In genomic region chr10:44484077-44484476, GRCm38 (mm10) we compare ENCODE assay signal across 21 mouse cellular contexts.
"Had no signal": no experiment of that assay in that cellular context is flagged by ENCODE, and none has a peak within 500 bp of the region (broad histone marks: within the 10 kb centered on the region; RNA-seq: fewer than 3 reads in every experiment).

No protein-coding gene starts in this region.

- ATAC-seq: liver, postnatal 0 days; midbrain, embryonic 16.5 days had no signal

- H3K27ac ChIP-seq: liver, embryonic 13.5 days; liver, embryonic 15.5 days; lung, embryonic 15.5 days; macrophage; midbrain, embryonic 12.5 days; neural tube, embryonic 13.5 days; neural tube, embryonic 15.5 days had no signal

- DNase-seq: liver, embryonic 13.5 days; liver, postnatal 0 days; lung, postnatal 10 days; midbrain, embryonic 14.5 days; retina, postnatal 1 day; right cerebral cortex, adult 18-20 months; right cerebral cortex, postnatal 25 days; right cerebral cortex, postnatal 4 days; spleen, adult 18-20 months; thymus, adult 18-20 months; thymus, postnatal 14 days; thymus, postnatal 36 days had no signal

- H3K4me3 ChIP-seq: liver, embryonic 13.5 days; liver, embryonic 15.5 days; lung, embryonic 15.5 days; megakaryocyte, embryonic 14.5 days; midbrain, embryonic 12.5 days; myocyte; neural tube, embryonic 13.5 days; neural tube, embryonic 15.5 days had no signal

- H3K9me3 ChIP-seq: liver, embryonic 13.5 days; liver, embryonic 15.5 days; lung, embryonic 15.5 days; megakaryocyte, embryonic 14.5 days; midbrain, embryonic 12.5 days; neural tube, embryonic 13.5 days; neural tube, embryonic 15.5 days had no signal

- H3K4me1 ChIP-seq: liver, embryonic 13.5 days; liver, embryonic 15.5 days; midbrain, embryonic 12.5 days; neural tube, embryonic 13.5 days; neural tube, embryonic 15.5 days had no signal

- H3K4me2 ChIP-seq: liver, embryonic 13.5 days; liver, embryonic 15.5 days; lung, embryonic 15.5 days; midbrain, embryonic 12.5 days; neural tube, embryonic 13.5 days; neural tube, embryonic 15.5 days had no signal

- H3K36me3 ChIP-seq: liver, embryonic 13.5 days; liver, embryonic 15.5 days; lung, embryonic 15.5 days; midbrain, embryonic 12.5 days; neural tube, embryonic 13.5 days; neural tube, embryonic 15.5 days had no signal

- H3K27me3 ChIP-seq: liver, embryonic 15.5 days; lung, embryonic 15.5 days had no signal

- H3K9ac ChIP-seq: liver, embryonic 13.5 days; liver, embryonic 15.5 days; liver, postnatal 0 days; lung, embryonic 15.5 days; midbrain, embryonic 12.5 days; neural tube, embryonic 13.5 days; neural tube, embryonic 15.5 days had no signal
